Comparison of ENCODE assay signal across 29 mouse cellular contexts in the genomic region with DNA sequence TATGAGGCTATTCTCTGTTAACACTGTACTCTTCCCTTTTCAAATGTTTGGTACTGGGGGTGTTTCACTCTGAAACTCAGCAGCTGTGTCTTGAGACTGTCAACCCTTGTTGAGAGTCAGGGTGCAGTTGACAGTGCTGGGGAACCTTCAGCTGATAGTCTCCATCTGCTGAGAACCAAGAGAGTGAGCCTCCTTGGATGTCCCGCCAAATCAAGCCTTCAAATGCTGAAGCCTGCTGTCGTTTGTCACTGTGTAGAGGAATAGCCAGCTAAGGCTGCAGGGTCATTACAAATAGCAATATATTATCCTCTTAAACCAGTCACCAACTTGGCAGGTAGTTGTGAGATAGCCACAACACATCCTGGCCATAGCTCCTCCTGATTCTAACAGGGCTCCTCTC.
DNase-seq lines count a peak whose midpoint lies in the region; ATAC-seq and TF ChIP-seq lines count a peak whose summit lies in the region.
"Had no signal": no experiment of that assay in that cellular context is flagged by ENCODE, and none has a peak within 500 bp of the region (broad histone marks: within the 10 kb centered on the region; RNA-seq: fewer than 3 reads in every experiment).

No protein-coding gene starts in this region.

- 36% methylated on average over 2 of the region's 2 CpGs for WGBS in intestine, embryonic 14.5 days
- WGBS in intestine, postnatal 0 days = 61% methylated on average over 2 of the region's 2 CpGs
- WGBS in lung, embryonic 16.5 days = 47% methylated on average over 2 of the region's 2 CpGs

- H3K36me3 ChIP-seq in intestine, embryonic 14.5 days (ENCODE audit: control insufficient read depth, insufficient read depth, low read length) = no peaks in the 10 kb centered on the region
- no peaks in the 10 kb centered on the region for H3K36me3 ChIP-seq in intestine, postnatal 0 days (ENCODE audit: control insufficient read depth, insufficient read depth)
- no peaks in the 10 kb centered on the region for H3K36me3 ChIP-seq in lung, embryonic 16.5 days (ENCODE audit: control insufficient read depth, insufficient read depth, low read length)
- H3K36me3 ChIP-seq: embryonic facial prominence, embryonic 13.5 days; forebrain, embryonic 10.5 days; forebrain, embryonic 15.5 days; heart, embryonic 10.5 days; heart, embryonic 15.5 days; hindbrain, embryonic 13.5 days; limb, embryonic 12.5 days; liver, embryonic 15.5 days had no signal

- H3K27me3 ChIP-seq in intestine, embryonic 14.5 days (replicated peaks; ENCODE audit: control insufficient read depth, insufficient read depth, low read length) = no peaks in the 10 kb centered on the region
- H3K27me3 ChIP-seq in intestine, postnatal 0 days (replicated peaks; ENCODE audit: control insufficient read depth, insufficient read depth, low read length) = no peaks in the 10 kb centered on the region
- no peaks in the 10 kb centered on the region for H3K27me3 ChIP-seq in lung, embryonic 16.5 days (ENCODE audit: control insufficient read depth, insufficient read depth, low read depth, low read length)
- H3K27me3 ChIP-seq: CH12.LX; embryonic facial prominence, embryonic 13.5 days; forebrain, embryonic 15.5 days; heart, embryonic 15.5 days; hindbrain, embryonic 13.5 days; limb, embryonic 12.5 days; liver, embryonic 15.5 days had no signal

- no peak overlapping the region for H3K27ac ChIP-seq in intestine, embryonic 14.5 days (ENCODE audit: low read depth)
- H3K27ac ChIP-seq in intestine, postnatal 0 days (ENCODE audit: low read depth, low read length) = no peak overlapping the region
- H3K27ac ChIP-seq in lung, embryonic 16.5 days (ENCODE audit: low read length) = no peak overlapping the region
- H3K27ac ChIP-seq: embryonic facial prominence, embryonic 13.5 days; forebrain, embryonic 10.5 days; forebrain, embryonic 15.5 days; heart, embryonic 10.5 days; heart, embryonic 15.5 days; hindbrain, embryonic 13.5 days; limb, embryonic 12.5 days; liver, embryonic 15.5 days had no signal

- H3K4me2 ChIP-seq in intestine, embryonic 14.5 days (ENCODE audit: low read length) = no peak overlapping the region
- H3K4me2 ChIP-seq in intestine, postnatal 0 days (replicated peaks; ENCODE audit: low read depth) = no peak overlapping the region
- no peak overlapping the region for H3K4me2 ChIP-seq in lung, embryonic 16.5 days (ENCODE audit: low read depth, low read length)
- H3K4me2 ChIP-seq: embryonic facial prominence, embryonic 13.5 days; forebrain, embryonic 15.5 days; heart, embryonic 15.5 days; hindbrain, embryonic 13.5 days; limb, embryonic 12.5 days; liver, embryonic 15.5 days had no signal

- ATAC-seq in intestine, embryonic 14.5 days (replicated peaks; ENCODE audit: low FRiP score, low TSS enrichment, low read depth) = 0 out of 2 replicates have a peak, but pooled peaks have one; percentile 12
- ATAC-seq in intestine, postnatal 0 days = no peak
- ATAC-seq in lung, embryonic 16.5 days (ENCODE audit: low read depth) = peak; percentile 95
- ATAC-seq: activated CD4-positive, CD25-positive, alpha-beta regulatory T cell, adult 4 months; forebrain, embryonic 15.5 days had no signal

- DNase-seq in intestine, embryonic 14.5 days (ENCODE audit: low spot score) = no peak
- peak; percentile 52 for DNase-seq in kidney, postnatal 10 days
- no peak for DNase-seq in kidney, adult 11 months
- no peak for DNase-seq in lung, adult 18-20 months
- DNase-seq in lung, postnatal 25 days (ENCODE audit: low spot score) = peak; percentile 10
- no peak for DNase-seq in right cerebral cortex, adult 2 months (ENCODE audit: low spot score in 2 of 2)
- DNase-seq: adrenal gland, adult 2 months; adrenal gland, postnatal 36 days; cerebellum, adult 18-20 months; cerebellum, postnatal 10 days; gastrocnemius, postnatal 25 days; heart, adult 11 months; heart, postnatal 36 days; midbrain, embryonic 14.5 days; right cerebral cortex, postnatal 14 days; spleen, adult 18-20 months; thymus, postnatal 36 days had no signal

- H3K4me3 ChIP-seq in intestine, embryonic 14.5 days (ENCODE audit: low read depth, low read length) = no peak overlapping the region
- H3K4me3 ChIP-seq in intestine, postnatal 0 days (ENCODE audit: low read depth, low read length) = no peak overlapping the region
- H3K4me3 ChIP-seq in lung, embryonic 16.5 days (ENCODE audit: low read length) = no peak overlapping the region
- H3K4me3 ChIP-seq: embryonic facial prominence, embryonic 13.5 days; forebrain, embryonic 10.5 days; forebrain, embryonic 15.5 days; heart, embryonic 10.5 days; heart, embryonic 15.5 days; hindbrain, embryonic 13.5 days; limb, embryonic 12.5 days; liver, embryonic 15.5 days had no signal

- TF ChIP-seq CTCF in intestine, postnatal 0 days (IDR thresholded peaks at IDR 0.05; ENCODE audit: low read depth) = no peak

- H3K9ac ChIP-seq in intestine, embryonic 14.5 days (ENCODE audit: low read length) = no peak overlapping the region
- H3K9ac ChIP-seq in intestine, postnatal 0 days (ENCODE audit: low read depth, low read length) = no peak overlapping the region
- no peak overlapping the region for H3K9ac ChIP-seq in lung, embryonic 16.5 days (ENCODE audit: low read length)
- H3K9ac ChIP-seq: embryonic facial prominence, embryonic 13.5 days; forebrain, embryonic 15.5 days; heart, embryonic 15.5 days; hindbrain, embryonic 13.5 days; limb, embryonic 12.5 days; liver, embryonic 15.5 days had no signal

- no peaks in the 10 kb centered on the region for H3K9me3 ChIP-seq in intestine, embryonic 14.5 days (ENCODE audit: control insufficient read depth, low read length)
- H3K9me3 ChIP-seq in intestine, postnatal 0 days (ENCODE audit: control insufficient read depth) = no peaks in the 10 kb centered on the region
- H3K9me3 ChIP-seq in lung, embryonic 16.5 days (ENCODE audit: control insufficient read depth, low read length) = 0 out of 2 replicates have a peak, but pooled peaks cover 2% of the 10 kb centered on the region
- H3K9me3 ChIP-seq: forebrain, embryonic 15.5 days; heart, embryonic 15.5 days; hindbrain, embryonic 13.5 days; liver, embryonic 15.5 days had no signal

- no peaks in the 10 kb centered on the region for H3K4me1 ChIP-seq in intestine, embryonic 14.5 days (replicated peaks; ENCODE audit: control insufficient read depth, insufficient read depth, low read length)
- H3K4me1 ChIP-seq in intestine, postnatal 0 days (replicated peaks; ENCODE audit: control insufficient read depth, insufficient read depth, low read length) = 0 out of 2 replicates have a peak, but pooled peaks cover 3% of the 10 kb centered on the region
- no peaks in the 10 kb centered on the region for H3K4me1 ChIP-seq in lung, embryonic 16.5 days (replicated peaks; ENCODE audit: control insufficient read depth, insufficient read depth, low read length)
- H3K4me1 ChIP-seq: forebrain, embryonic 15.5 days; heart, embryonic 15.5 days; liver, embryonic 15.5 days had no signal

Comparison
In these comparisons a context has a peak if more than half of its experiments do, and no peak if none do; other contexts are left out.
1. DNase-seq: peak in kidney, postnatal 10 days (single experiment) and lung, postnatal 25 days (single experiment); none in intestine, embryonic 14.5 days (single experiment), kidney, adult 11 months (single experiment), lung, adult 18-20 months (0 of 2) and right cerebral cortex, adult 2 months (0 of 2).